Mouse (Mus musculus) stomach, postnatal 0 days (tissue): Measurements from ENCODE around the gene Prss58. TPM values are rescaled to one million over a fixed set of nuclear protein-coding genes. Genes with fewer than 3 reads are reported as not detected.

Experiments
- ATAC-seq: fragments of 200-750 bp; cut with Nextera tagmentation; 2 replicates; pipeline ENCODE4 v1.8.0; 2017; ENCODE audit not compliant: low FRiP score, low TSS enrichment
- DNase-seq: peaks from one replicate; pipeline ENCODE4 v3.0.0-alpha.2; 2016; ENCODE audit warnings: low spot score
- H3K27ac ChIP-seq: fragments of 300-500 bp; sonication (generic); replicated peaks from 2 replicates; pipeline ENCODE4 v1.5.1; 2014; ENCODE audit warnings: mild to moderate bottlenecking, control low read depth
- H3K27me3 ChIP-seq: fragments of 300-500 bp; sonication (generic); 2 replicates; pipeline ENCODE4 v1.6.1; 2014; ENCODE audit warnings: low read length; ENCODE audit not compliant: control insufficient read depth, insufficient read depth
- H3K36me3 ChIP-seq: fragments of 300-500 bp; sonication (generic); 2 replicates; pipeline ENCODE4 v1.6.1; 2014; ENCODE audit warnings: low read length, mixed read lengths; ENCODE audit not compliant: control insufficient read depth, insufficient read depth
- H3K4me1 ChIP-seq: fragments of 300-500 bp; sonication (generic); replicated peaks from 2 replicates; pipeline ENCODE4 v1.6.1; 2014; ENCODE audit warnings: antibody characterized with exemption; ENCODE audit not compliant: control insufficient read depth, insufficient read depth
- H3K4me2 ChIP-seq: fragments of 300-500 bp; sonication (generic); replicated peaks from 2 replicates; pipeline ENCODE4 v1.6.1; 2014; ENCODE audit warnings: low read depth, mild to moderate bottlenecking, control low read depth, moderate library complexity
- H3K4me3 ChIP-seq: fragments of 300-500 bp; sonication (generic); 2 replicates; pipeline ENCODE4 v1.5.1; 2014; ENCODE audit warnings: low read depth, low read length, control low read depth
- H3K9ac ChIP-seq: fragments of 300-500 bp; sonication (generic); 2 replicates; pipeline ENCODE4 v1.6.1; 2014; ENCODE audit warnings: mild to moderate bottlenecking, low read length, control low read depth, mixed read lengths
- H3K9me3 ChIP-seq: fragments of 300-500 bp; sonication (generic); 2 replicates; pipeline ENCODE4 v1.6.1; 2016; ENCODE audit warnings: low read length; ENCODE audit not compliant: control insufficient read depth
- CTCF ChIP-seq: IDR thresholded peaks from 2 replicates; pipeline ENCODE4 v1.5.1; 2016; ENCODE audit warnings: antibody characterized with exemption, low read depth, mild to moderate bottlenecking, moderate library complexity
- EP300 ChIP-seq: optimal IDR thresholded peaks from 2 replicates; pipeline ENCODE3; 2016; ENCODE audit warnings: antibody characterized with exemption
- WGBS: fragments of 180-500 bp; shearing (Covaris S2); extraction: QIAGEN DNeasy Blood & Tissue Kit; methylation state at CpG from one replicate; pipeline ENCODE4 v1.1.7; 2014; 5-methylcytosine and 5-hydroxymethylcytosine counted together
- polyA plus RNA-seq: library from polyadenylated mRNA; unstranded; fragments of >200 nt; fragmentation: Nextera tagmentation; extraction: Ambion mirVana; gene quantifications from 2 replicates; pipeline ENCODE4 v1.2.1, GENCODE M21; 2015

Prss58 gene
- polyA plus RNA-seq, 1 experiment from 2014 or later = not detected

GRCm38 (mm10) chr6:40890973-40891372 lies 9.2 kb downstream of the Prss58 start:
- Histone ChIP-seq H3K27ac (no peak overlapping the region), H3K9me3 (no peaks in the 10 kb centered on the region), H3K9ac (no peak overlapping the region), H3K4me1 (no peaks in the 10 kb centered on the region), H3K27me3 (no peaks in the 10 kb centered on the region), H3K36me3 (no peaks in the 10 kb centered on the region), H3K4me2 (no peak overlapping the region), H3K4me3 (no peak overlapping the region)
- WGBS = 65% methylated on average over 1 of the region's 1 CpGs
- ATAC-seq (no peak), DNase-seq (no peak)
- TF ChIP-seq CTCF (no peak), EP300 (no peak)

DNA sequence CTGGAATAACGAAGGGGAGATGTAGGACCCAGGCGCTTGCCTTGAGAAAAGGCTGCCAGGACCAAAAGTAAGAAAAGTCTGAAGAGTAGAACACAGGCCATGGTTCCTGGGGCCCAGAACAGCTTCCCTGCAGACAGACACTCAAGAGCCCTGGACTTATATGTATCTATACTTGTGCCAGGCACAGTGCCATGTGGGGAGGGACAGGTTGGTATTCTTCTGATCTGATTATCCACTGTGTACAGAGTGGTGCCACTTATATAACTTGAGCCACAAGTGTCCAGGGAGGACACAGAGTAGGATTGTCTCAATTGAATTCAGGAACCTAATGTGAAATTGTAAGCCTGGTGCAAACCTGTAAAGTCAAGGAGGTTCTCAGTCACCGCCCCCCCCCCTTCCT lies 12.8 kb downstream of the Prss58 start, which contains the start of gene Moxd2:
TSS of gene Moxd2 (minus strand) at position 101 of the 400 bp plus-strand sequence.
- ATAC-seq (no peak), DNase-seq (no peak)
- H3K4me1 ChIP-seq = no peaks in the 10 kb centered on the region
- H3K27me3 ChIP-seq = no peaks in the 10 kb centered on the region
- TF ChIP-seq CTCF (no peak), EP300 (no peak)
- H3K4me3 ChIP-seq = no peak within 1 kb of the TSS
- H3K27ac ChIP-seq = no peak within 1 kb of the TSS
- no peak within 1 kb of the TSS for H3K9ac ChIP-seq
- 88% methylated on average over 3 of the region's 3 CpGs for WGBS
- H3K9me3 ChIP-seq = no peaks in the 10 kb centered on the region
- no peak within 1 kb of the TSS for H3K4me2 ChIP-seq
- no peaks in the 10 kb centered on the region for H3K36me3 ChIP-seq

- DNase-seq = no peak
These were observed 54.9 kb downstream of the Prss58 start for GRCm38 (mm10) chr6:40845283-40845682.

More at GRCm38 (mm10) chr6:40845283-40845682, 54.9 kb downstream of the Prss58 start:
- no peaks in the 10 kb centered on the region for H3K4me1 ChIP-seq
- H3K27ac ChIP-seq = no peak overlapping the region
- H3K4me2 ChIP-seq = no peak overlapping the region
- no peak for ATAC-seq
- 0 out of 2 replicates have a peak, but pooled peaks have one; percentile 4 for TF ChIP-seq CTCF
- no peak for TF ChIP-seq EP300
- H3K27me3 ChIP-seq = no peaks in the 10 kb centered on the region
- no peaks in the 10 kb centered on the region for H3K36me3 ChIP-seq
- no peak overlapping the region for H3K9ac ChIP-seq
- no peak overlapping the region for H3K4me3 ChIP-seq
- H3K9me3 ChIP-seq = no peaks in the 10 kb centered on the region

Other genes with a start within 250 kb of the Prss58 start
- not detected in 2 replicates for gene Moxd2, start 12.9 kb downstream of the Prss58 start, polyA plus RNA-seq
- not detected in 2 replicates for gene 1700074P13Rik, start 40.2 kb upstream of the Prss58 start, polyA plus RNA-seq
- gene Gm4744, start 51.5 kb upstream of the Prss58 start, polyA plus RNA-seq = not detected in 2 replicates
- 0.22 and 0.74 TPM in 2 replicates for gene 1810009J06Rik, start 64.4 kb upstream of the Prss58 start, polyA plus RNA-seq
- gene Gm2663, start 99.1 kb upstream of the Prss58 start, polyA plus RNA-seq = 0.23 and 0.57 TPM in 2 replicates
- gene 2210010C04Rik, start 135.1 kb upstream of the Prss58 start, polyA plus RNA-seq = 1.0 and 1.4 TPM in 2 replicates